24 mouse cellular contexts compared by ENCODE assay signal in genomic region chr3:131799774-131800173, GRCm38 (mm10).
"Had no signal": no experiment of that assay in that cellular context is flagged by ENCODE, and none has a peak within 500 bp of the region (broad histone marks: within the 10 kb centered on the region; RNA-seq: fewer than 3 reads in every experiment).

No protein-coding gene starts in this region.

- H3K27ac ChIP-seq: heart, adult 2 months; heart, embryonic 13.5 days; heart, embryonic 15.5 days; hindbrain, embryonic 14.5 days; intestine, embryonic 15.5 days; limb, embryonic 13.5 days; limb, embryonic 15.5 days; liver, embryonic 12.5 days; liver, embryonic 14.5 days had no signal

- ATAC-seq: hindbrain, embryonic 16.5 days; inflammation-experienced regulatory T-cells, adult 6 months; intestine, embryonic 15.5 days; intestine, postnatal 0 days; liver, embryonic 12.5 days had no signal

- H3K4me3 ChIP-seq: heart, adult 2 months; heart, embryonic 13.5 days; heart, embryonic 15.5 days; intestine, embryonic 15.5 days; limb, embryonic 13.5 days; limb, embryonic 15.5 days; liver, embryonic 12.5 days had no signal

- H3K9ac ChIP-seq: heart, embryonic 13.5 days; heart, embryonic 15.5 days; hindbrain, embryonic 14.5 days; intestine, embryonic 15.5 days; limb, embryonic 13.5 days; limb, embryonic 15.5 days; liver, embryonic 12.5 days; liver, embryonic 14.5 days had no signal

- H3K36me3 ChIP-seq: heart, embryonic 13.5 days; heart, embryonic 15.5 days; intestine, embryonic 15.5 days; limb, embryonic 13.5 days; limb, embryonic 15.5 days; liver, embryonic 12.5 days had no signal

- DNase-seq: gastrocnemius, postnatal 14 days; gastrocnemius, postnatal 36 days; heart, adult 11 months; heart, adult 2 months; heart, postnatal 14 days; heart, postnatal 36 days; kidney, adult 18-20 months; kidney, adult 8-10 months; kidney, postnatal 14 days; kidney, postnatal 36 days; layer of hippocampus, adult 9-11 months; layer of hippocampus, postnatal 36 days had no signal

- H3K27me3 ChIP-seq: heart, embryonic 13.5 days; heart, embryonic 15.5 days; intestine, embryonic 15.5 days; limb, embryonic 13.5 days; limb, embryonic 15.5 days; liver, embryonic 12.5 days had no signal

- H3K4me1 ChIP-seq: heart, embryonic 15.5 days; intestine, embryonic 15.5 days; limb, embryonic 13.5 days; liver, embryonic 12.5 days had no signal

- H3K4me2 ChIP-seq: heart, embryonic 11.5 days; heart, embryonic 13.5 days; heart, embryonic 15.5 days; hindbrain, embryonic 14.5 days; intestine, embryonic 15.5 days; limb, embryonic 13.5 days; limb, embryonic 15.5 days; liver, embryonic 12.5 days had no signal

- H3K9me3 ChIP-seq: heart, embryonic 13.5 days; heart, embryonic 15.5 days; intestine, embryonic 15.5 days; limb, embryonic 13.5 days; limb, embryonic 15.5 days; liver, embryonic 12.5 days had no signal
